Mouse (Mus musculus) heart, embryonic 11.5 days (tissue): ENCODE results near the gene Gulp1. TPM values are rescaled to one million over a fixed set of nuclear protein-coding genes. Genes with fewer than 3 reads are reported as not detected.

Experiments
- ATAC-seq: fragments of 200-750 bp; cut with Nextera tagmentation; replicated peaks from 2 replicates; pipeline ENCODE4 v1.8.0; 2017; ENCODE audit warnings: moderate library complexity; ENCODE audit not compliant: insufficient number of reproducible peaks, low FRiP score, low TSS enrichment
- H3K27ac ChIP-seq: fragments of 300-500 bp; sonication (generic); 2 replicates; pipeline ENCODE4 v1.5.1; 2014; ENCODE audit warnings: mild to moderate bottlenecking, low read depth, low read length
- H3K27me3 ChIP-seq: fragments of 300-500 bp; sonication (generic); 2 replicates; pipeline ENCODE4 v1.6.1; 2014; ENCODE audit warnings: mild to moderate bottlenecking, low read length, mixed read lengths; ENCODE audit not compliant: control insufficient read depth, insufficient read depth
- H3K36me3 ChIP-seq: fragments of 300-500 bp; sonication (generic); 2 replicates; pipeline ENCODE4 v1.6.1; 2014; ENCODE audit warnings: mild to moderate bottlenecking, low read length, moderate library complexity, mixed read lengths; ENCODE audit not compliant: control insufficient read depth, insufficient read depth
- H3K4me1 ChIP-seq: fragments of 300-500 bp; sonication (generic); 2 replicates; pipeline ENCODE4 v1.6.1; 2014; ENCODE audit warnings: low read length; ENCODE audit not compliant: control insufficient read depth, insufficient read depth
- H3K4me2 ChIP-seq: fragments of 300-500 bp; sonication (generic); 2 replicates; pipeline ENCODE4 v1.6.1; 2014; ENCODE audit warnings: mild to moderate bottlenecking, moderate library complexity
- H3K4me3 ChIP-seq: fragments of 300-500 bp; sonication (generic); 2 replicates; pipeline ENCODE4 v1.5.1; 2014; ENCODE audit warnings: low read depth, low read length
- H3K9ac ChIP-seq: fragments of 300-500 bp; sonication (generic); 2 replicates; pipeline ENCODE4 v1.6.1; 2014; ENCODE audit warnings: mild to moderate bottlenecking, low read depth, low read length, moderate library complexity
- H3K9me3 ChIP-seq: fragments of 300-500 bp; sonication (generic); replicated peaks from 2 replicates; pipeline ENCODE4 v1.6.1; 2016; ENCODE audit warnings: low read length; ENCODE audit not compliant: control insufficient read depth
- WGBS: fragments of 180-500 bp; shearing (Covaris S2); extraction: QIAGEN DNeasy Blood & Tissue Kit; methylation state at CpG from one replicate; pipeline ENCODE4 v1.1.7; 2014; ENCODE audit not compliant: insufficient replicate concordance; 5-methylcytosine and 5-hydroxymethylcytosine counted together
- polyA plus RNA-seq: library from polyadenylated mRNA; unstranded; fragments of >200 nt; fragmentation: Nextera tagmentation; extraction: Ambion mirVana; gene quantifications from 2 replicates; pipeline ENCODE4 v1.2.1, GENCODE M21; 2014

Gene Gulp1
- polyA plus RNA-seq, 1 experiment from 2014 or later: 20.0 TPM

DNA sequence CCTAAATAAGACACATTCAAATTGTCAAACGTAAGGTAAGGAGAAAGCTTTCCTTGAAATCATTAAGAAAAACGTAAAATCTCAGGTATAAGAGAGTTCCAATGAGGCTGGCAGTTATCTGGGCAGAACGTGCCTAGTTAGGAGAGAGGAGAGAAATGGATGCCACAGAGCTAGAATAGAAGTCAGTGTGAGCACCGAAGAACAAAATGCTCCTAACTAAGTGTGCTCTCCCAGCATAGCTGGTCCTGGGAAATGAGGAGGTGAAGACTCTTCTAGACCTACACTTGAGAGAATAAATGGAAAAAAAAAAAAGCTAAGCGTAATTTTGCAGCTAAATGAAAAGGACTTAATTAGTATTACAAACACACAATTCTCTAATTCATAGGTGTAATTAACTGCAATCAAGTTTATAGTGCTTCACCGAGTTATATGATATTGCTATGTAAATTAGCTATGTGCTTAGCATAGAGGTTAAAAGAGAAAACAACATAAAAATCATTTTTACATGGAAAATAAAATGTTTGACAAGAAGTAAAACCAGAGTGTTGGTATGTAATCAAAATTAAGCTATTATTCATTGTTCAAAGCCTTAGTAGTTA is 94.5 kb downstream of the Gulp1 start:
- no peak overlapping the region for H3K9ac ChIP-seq
- no peaks in the 10 kb centered on the region for H3K4me1 ChIP-seq
- H3K27ac ChIP-seq: no peak overlapping the region
- H3K36me3 ChIP-seq: no peaks in the 10 kb centered on the region
- H3K4me2 ChIP-seq: no peak overlapping the region
- WGBS: 85% methylated on average over 6 of the region's 6 CpGs
- ATAC-seq: no peak
- no peak overlapping the region for H3K4me3 ChIP-seq
- no peaks in the 10 kb centered on the region for H3K9me3 ChIP-seq
- H3K27me3 ChIP-seq: no peaks in the 10 kb centered on the region

DNA sequence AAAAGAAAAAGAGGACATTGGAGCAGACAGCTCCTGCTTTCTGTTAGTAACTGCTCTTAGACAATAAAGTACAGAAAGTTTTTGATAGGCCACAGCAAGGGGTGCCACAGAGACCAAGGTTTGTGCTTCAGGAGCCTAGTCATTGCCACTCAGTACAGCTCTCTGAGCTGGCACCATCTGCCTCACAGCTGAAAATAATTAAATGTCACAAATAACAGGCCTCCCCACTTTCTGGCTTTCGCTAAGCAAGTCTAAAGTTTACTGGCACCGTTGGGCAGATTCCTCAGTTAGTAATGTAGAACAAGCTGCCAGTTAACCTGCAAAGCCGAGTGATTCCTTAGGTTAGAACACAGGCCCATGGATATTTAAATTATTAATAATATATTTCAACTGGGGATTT is 127.7 kb downstream of the Gulp1 start:
- Histone ChIP-seq H3K36me3 (no peaks in the 10 kb centered on the region), H3K27me3 (no peaks in the 10 kb centered on the region), H3K27ac (no peak overlapping the region), H3K4me3 (no peak overlapping the region), H3K9ac (no peak overlapping the region), H3K4me1 (no peaks in the 10 kb centered on the region), H3K9me3 (no peaks in the 10 kb centered on the region), H3K4me2 (no peak overlapping the region)
- ATAC-seq: no peak
- 73% methylated on average over 3 of the region's 3 CpGs for WGBS

DNA sequence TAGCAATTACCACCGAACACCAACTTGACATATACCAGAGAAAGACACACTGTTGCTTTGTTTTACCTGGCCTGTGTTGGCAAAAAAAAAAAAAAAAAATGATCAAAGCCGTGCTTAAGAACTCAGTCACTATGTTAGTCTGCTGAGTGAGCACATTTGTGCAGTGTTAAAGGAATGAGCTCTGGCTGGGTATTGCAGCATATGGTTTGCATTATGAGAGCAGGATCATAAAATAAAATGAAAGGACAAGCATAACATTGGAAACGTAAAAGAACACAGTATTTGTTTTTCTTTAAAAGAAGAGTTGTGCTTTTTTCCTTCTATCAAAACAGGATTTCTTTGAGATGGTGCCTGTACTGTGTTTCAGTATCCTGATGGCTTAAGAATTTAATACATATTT is 128.1 kb downstream of the Gulp1 start:
- WGBS: 65% methylated on average over 3 of the region's 3 CpGs
- ATAC-seq: no peak
- H3K9ac ChIP-seq: no peak overlapping the region

DNA sequence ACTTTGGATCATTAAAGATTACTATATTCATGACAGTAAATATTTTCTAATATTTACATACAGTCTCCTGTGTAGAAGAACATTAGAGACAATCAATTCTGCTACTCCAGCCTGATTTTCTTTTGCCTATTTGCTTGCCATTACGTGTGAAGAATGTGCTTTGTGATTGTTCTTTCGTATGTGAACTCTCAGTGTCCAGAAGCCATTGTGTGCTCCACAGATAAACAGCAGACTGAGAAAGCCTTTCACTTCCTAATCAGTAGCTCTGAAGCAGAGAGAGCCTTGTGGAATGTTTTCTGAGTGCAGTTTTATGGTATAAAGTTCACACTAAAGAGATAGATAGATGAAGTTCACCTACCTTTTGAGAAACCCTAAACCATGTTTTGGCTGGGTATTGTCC is 131.2 kb downstream of the Gulp1 start:
- Histone ChIP-seq H3K9me3 (no peaks in the 10 kb centered on the region), H3K27me3 (no peaks in the 10 kb centered on the region), H3K36me3 (no peaks in the 10 kb centered on the region), H3K4me3 (no peak overlapping the region), H3K4me1 (no peaks in the 10 kb centered on the region), H3K9ac (no peak overlapping the region), H3K4me2 (no peak overlapping the region), H3K27ac (peak overlapping the region; percentile 29; the same call in 1 of the 2 replicates)
- 34% methylated on average over 2 of the region's 2 CpGs for WGBS
- no peak for ATAC-seq

More for the DNA sequence above, 128.1 kb downstream of the Gulp1 start:
- H3K4me3 ChIP-seq: no peak overlapping the region
- H3K36me3 ChIP-seq: no peaks in the 10 kb centered on the region
- H3K4me1 ChIP-seq: no peaks in the 10 kb centered on the region
- H3K9me3 ChIP-seq: no peaks in the 10 kb centered on the region
- no peak overlapping the region for H3K27ac ChIP-seq
- no peak overlapping the region for H3K4me2 ChIP-seq
- H3K27me3 ChIP-seq: no peaks in the 10 kb centered on the region

DNA sequence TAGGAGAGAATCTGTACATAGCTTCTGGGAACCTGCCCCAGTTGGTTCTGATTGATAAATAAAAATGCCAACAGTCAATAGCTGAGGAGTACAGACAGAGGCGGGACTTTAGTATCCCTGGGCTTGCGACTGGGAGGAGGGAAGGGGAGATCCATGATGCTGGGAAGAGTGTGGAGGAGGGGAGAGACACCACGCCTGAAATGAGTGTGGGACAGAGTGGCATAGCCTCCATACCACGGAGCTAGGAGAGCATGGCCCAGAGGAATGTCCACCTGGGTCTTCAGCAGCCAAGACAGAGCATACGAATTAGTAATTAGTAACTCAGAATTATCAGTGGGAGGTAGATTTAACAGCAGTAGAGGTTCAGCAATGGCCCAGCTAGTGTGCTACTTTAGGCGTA is 132.4 kb downstream of the Gulp1 start:
- Histone ChIP-seq H3K36me3 (no peaks in the 10 kb centered on the region), H3K4me3 (no peak overlapping the region), H3K4me1 (no peaks in the 10 kb centered on the region), H3K9me3 (no peaks in the 10 kb centered on the region), H3K27ac (no peak overlapping the region), H3K27me3 (no peaks in the 10 kb centered on the region), H3K4me2 (no peak overlapping the region), H3K9ac (no peak overlapping the region)
- no peak for ATAC-seq
- WGBS: 70% methylated on average over 6 of the region's 6 CpGs

DNA sequence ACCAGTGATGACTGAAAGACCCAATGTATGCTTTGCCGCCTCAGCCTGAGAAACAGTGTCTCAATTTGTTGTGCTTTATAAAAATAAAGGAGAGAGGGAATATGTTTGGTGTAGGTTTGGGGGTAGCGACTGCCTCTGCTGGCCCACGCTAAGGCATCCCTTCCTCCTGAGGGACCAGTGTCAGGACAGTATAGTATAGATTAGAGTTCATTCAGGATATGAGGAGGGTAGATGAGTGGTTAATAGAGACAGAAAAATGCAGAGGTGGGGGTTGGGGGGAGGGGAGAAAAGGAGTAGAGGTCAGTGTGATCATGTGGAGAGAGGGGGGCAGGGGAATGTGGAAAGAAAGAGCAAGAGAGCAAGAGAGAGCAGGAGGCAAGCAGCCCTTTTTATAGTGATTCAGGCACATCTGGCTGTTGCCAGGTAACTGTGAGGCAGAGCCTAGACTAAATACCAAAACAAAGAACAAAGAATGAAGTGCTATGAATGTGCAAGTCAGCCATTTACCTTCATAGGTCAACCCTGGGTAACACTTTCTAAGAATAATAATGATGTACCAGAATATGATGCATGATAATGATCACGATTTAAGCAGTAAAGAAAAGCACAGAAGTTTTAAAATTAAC is 169.6 kb downstream of the Gulp1 start:
- WGBS: 84% methylated on average over 4 of the region's 4 CpGs
- ATAC-seq: no peak

DNA sequence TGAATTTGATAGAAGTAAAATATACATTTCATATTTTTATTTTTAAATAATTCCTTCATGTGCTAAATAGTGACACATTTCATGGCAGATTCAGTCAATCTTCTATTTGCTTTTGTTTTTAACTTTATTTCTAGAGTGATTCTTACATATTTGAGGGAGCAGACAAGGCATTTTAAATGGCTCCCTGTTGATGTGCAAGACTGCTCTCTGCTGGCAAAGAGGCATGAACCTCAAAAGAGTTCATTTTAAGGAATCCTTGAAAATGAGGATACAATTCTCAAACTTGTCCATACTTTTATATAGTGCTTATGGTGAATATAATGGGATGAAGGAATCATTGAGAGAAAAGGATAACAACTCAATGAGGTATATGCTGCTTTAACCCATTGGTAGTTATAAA is 189.9 kb downstream of the Gulp1 start:
- Histone ChIP-seq H3K4me2 (no peak overlapping the region), H3K27ac (no peak overlapping the region), H3K27me3 (no peaks in the 10 kb centered on the region), H3K4me1 (no peaks in the 10 kb centered on the region), H3K9ac (no peak overlapping the region), H3K36me3 (no peaks in the 10 kb centered on the region), H3K4me3 (no peak overlapping the region), H3K9me3 (no peaks in the 10 kb centered on the region)
- ATAC-seq: no peak

More for the DNA sequence above, 169.6 kb downstream of the Gulp1 start:
- Histone ChIP-seq H3K4me3 (no peak overlapping the region), H3K9me3 (no peaks in the 10 kb centered on the region), H3K36me3 (no peaks in the 10 kb centered on the region), H3K4me1 (no peaks in the 10 kb centered on the region), H3K27me3 (no peaks in the 10 kb centered on the region), H3K9ac (no peak overlapping the region), H3K27ac (no peak overlapping the region), H3K4me2 (no peak overlapping the region)

DNA sequence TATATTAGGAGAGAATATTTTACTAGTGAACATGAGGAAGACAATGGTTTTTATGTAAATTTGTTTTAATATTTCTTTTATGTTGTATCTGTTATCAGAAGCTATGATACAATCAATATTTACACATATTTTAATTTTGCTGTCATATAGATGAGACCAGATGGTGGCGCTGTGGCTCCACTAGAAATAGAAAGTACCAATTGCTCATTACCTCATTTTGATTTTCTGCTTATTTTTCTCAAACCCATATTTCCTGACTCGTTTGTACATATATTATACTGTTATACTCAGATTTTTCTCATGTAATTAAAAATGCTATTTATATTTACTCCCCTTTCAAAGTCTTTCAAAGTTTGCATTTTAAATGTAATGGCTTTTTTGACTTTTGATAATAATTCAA is 194.4 kb downstream of the Gulp1 start:
- no peak for ATAC-seq

More for the DNA sequence above, 194.4 kb downstream of the Gulp1 start:
- WGBS: 9% methylated on average over 2 of the region's 2 CpGs
- Histone ChIP-seq H3K27me3 (no peaks in the 10 kb centered on the region), H3K4me2 (no peak overlapping the region), H3K9ac (no peak overlapping the region), H3K9me3 (no peaks in the 10 kb centered on the region), H3K27ac (no peak overlapping the region), H3K4me3 (no peak overlapping the region), H3K36me3 (no peaks in the 10 kb centered on the region), H3K4me1 (no peaks in the 10 kb centered on the region)
